Mouse (Mus musculus): ENCODE measurements around the gene Dnajb3.

The Dnajb3 gene

GRCm38 (mm10) chr1:88205294-88205922 is at the start of gene Dnajb3:
Gene Dnajb3 (minus strand): TSS chr1:88205782.
- peak; percentile 87 for DNase-seq (ENCODE audit: low spot score)

GRCm38 (mm10) chr1:88254793-88255465 is 49.3 kb upstream of the Dnajb3 start:
- no peak for DNase-seq (ENCODE audit: low spot score)

GRCm38 (mm10) chr1:88253540-88253939 is 48.0 kb upstream of the Dnajb3 start:
- peak; percentile 94 for DNase-seq (ENCODE audit: low spot score)

GRCm38 (mm10) chr1:88253106-88253505 is 47.5 kb upstream of the Dnajb3 start:
- no peak for DNase-seq (ENCODE audit: low spot score)

DNA sequence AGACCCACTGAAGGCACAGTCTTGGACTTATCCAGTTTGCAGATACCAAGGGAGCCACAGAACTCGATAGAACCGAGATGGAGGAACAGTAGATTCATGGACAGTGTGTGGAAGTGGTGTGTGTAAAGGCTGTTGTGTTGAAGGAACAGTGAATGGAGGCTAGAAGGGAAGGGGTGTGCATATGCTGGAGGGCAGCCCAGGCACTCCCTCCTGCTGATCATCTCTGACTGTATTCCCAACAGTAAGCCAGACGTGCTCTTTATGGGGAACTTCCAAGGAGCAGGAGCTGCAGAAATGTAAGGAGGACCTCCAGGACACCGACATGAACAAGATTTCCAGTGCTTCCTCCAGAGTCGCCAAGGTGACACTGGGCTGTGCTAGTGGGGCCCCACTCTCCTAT is 44.4 kb upstream of the Dnajb3 start:
- DNase-seq (ENCODE audit: low spot score), result no peak

- DNase-seq (ENCODE audit: low spot score), result no peak
Observed at GRCm38 (mm10) chr1:88249596-88249995, 44.0 kb upstream of the Dnajb3 start.

DNA sequence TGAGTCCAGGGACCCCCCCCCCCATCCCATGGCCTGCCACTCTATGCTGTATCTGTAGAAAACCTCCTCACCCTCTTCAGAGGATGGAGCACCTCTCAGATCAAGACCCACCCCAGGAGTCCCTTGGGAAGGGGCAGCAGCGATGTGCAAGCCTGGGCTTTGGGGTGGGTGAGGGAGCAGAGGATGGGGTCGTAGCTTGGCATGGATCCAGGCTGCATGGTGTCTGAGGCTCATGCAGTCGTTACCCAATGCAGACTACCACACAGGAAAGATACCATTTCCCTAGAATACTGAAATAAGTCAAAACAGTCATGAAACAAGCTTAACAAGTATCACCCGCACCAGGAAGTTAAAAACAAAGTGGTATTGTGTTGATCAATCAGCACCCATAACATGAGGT is 43.1 kb upstream of the Dnajb3 start:
- DNase-seq (ENCODE audit: low spot score), result no peak

GRCm38 (mm10) chr1:88247660-88248059 is 42.1 kb upstream of the Dnajb3 start:
- DNase-seq (ENCODE audit: low spot score), result no peak

GRCm38 (mm10) chr1:88246386-88246785 is 40.8 kb upstream of the Dnajb3 start:
- DNase-seq (ENCODE audit: low spot score), result peak; percentile 78

DNA sequence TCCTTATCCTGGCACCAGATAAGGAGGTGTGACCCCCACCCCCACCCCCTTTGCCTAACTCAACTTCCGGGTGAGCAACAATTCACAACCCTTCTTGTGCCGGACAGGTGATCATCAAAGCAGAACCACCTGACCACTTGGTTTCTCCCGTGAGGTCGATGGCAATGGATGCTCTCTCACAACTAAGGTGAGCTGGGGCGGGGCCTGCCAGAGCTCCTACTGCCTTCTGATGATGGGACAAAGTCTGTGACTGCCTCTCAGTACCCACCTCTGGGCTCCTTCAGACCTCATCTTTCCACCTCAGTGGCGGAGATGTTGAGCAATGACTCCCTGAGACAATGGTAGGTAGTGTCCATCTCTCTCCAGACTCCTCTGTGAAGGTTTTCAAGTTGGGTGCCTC is 40.3 kb upstream of the Dnajb3 start:
- no peak for DNase-seq (ENCODE audit: low spot score)

DNA sequence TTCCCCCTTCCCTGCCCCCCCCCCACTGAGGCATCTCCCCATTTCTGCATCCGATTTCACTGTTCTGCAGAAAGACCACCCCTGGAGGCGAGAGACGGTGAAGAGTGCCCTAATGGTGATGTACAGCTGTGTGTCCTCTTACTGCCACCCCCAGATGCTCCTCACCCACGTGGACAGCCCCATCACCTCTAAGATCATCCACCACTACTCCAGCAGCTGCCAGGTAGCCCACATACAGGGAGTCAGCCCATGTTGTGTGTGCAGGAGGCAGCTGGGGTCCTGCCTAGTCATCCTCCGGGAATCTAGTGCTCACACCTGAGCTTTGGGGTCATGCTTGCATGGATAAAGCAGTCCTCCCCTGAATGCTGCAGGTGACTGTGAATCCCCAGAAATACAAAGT is 38.3 kb upstream of the Dnajb3 start:
- no peak for DNase-seq (ENCODE audit: low spot score)

GRCm38 (mm10) chr1:88240579-88240978 is 35.0 kb upstream of the Dnajb3 start:
- no peak for DNase-seq (ENCODE audit: low spot score)

DNA sequence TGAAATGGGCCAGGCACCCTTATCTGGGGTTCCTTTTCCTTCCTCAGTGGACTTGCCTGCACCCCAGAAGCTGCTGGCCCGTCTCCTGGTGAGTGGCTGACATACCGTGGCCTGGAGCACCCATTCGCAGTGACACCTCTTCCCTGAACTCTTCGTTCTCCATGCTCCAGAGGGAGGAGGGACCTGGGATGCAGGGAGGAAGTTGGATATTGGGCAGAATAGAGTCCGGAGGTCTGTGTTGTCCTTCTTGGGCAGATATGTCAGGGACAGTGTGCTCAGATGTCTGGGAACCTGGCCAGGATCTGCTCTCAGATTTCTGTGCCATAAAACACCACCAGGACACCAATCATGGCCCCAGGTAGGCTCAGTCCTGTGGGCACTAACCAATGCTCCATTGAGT is 34.5 kb upstream of the Dnajb3 start:
- no peak for DNase-seq (ENCODE audit: low spot score)

DNA sequence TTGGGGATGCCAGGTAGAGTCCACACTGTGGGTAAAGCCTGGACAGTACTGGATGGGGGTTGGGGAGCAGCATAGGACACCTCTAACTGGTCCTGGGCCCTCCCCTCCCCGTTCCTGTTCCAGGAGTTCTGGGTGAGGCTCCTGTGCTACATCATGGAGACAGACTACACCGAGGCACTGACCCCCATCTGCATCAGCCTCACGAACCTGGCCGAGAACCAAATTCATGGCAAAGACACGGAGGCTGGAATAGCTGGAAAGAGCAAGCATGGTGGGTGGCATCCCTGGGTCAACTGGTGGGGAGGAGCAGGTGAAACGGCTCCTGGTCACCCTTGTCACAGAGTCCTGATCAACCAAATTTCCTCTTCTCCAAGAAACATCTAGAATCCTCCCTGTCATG is 33.2 kb upstream of the Dnajb3 start:
- no peak for DNase-seq (ENCODE audit: low spot score)

GRCm38 (mm10) chr1:88237311-88237710 is 31.7 kb upstream of the Dnajb3 start:
- peak; percentile 97 for DNase-seq (ENCODE audit: low spot score)

DNA sequence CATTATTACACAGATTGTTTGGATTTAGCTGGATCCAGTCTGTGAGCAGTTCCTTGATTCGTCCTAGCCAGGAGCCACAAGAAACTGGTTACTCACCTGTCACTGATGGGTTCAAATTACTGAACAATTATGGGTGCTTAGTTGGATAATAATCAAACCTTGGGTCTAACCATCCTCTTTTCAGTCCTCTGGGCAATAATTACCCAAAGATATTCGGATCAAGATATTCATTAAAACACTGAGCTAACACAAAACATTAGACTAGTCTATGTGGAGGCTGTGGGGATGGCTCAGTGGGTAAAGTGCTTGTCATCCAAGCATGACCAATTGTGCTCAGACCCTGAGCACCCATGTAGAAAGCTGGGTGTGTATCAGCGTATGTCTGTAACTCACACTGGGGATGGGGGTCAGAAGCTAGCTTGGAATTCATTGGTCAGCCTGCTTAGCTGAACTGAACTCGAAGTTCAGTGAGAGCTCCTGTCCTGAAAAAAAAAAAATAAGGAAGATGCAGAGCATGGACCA is 30.4 kb upstream of the Dnajb3 start:
- no peak for DNase-seq (ENCODE audit: low spot score)

DNA sequence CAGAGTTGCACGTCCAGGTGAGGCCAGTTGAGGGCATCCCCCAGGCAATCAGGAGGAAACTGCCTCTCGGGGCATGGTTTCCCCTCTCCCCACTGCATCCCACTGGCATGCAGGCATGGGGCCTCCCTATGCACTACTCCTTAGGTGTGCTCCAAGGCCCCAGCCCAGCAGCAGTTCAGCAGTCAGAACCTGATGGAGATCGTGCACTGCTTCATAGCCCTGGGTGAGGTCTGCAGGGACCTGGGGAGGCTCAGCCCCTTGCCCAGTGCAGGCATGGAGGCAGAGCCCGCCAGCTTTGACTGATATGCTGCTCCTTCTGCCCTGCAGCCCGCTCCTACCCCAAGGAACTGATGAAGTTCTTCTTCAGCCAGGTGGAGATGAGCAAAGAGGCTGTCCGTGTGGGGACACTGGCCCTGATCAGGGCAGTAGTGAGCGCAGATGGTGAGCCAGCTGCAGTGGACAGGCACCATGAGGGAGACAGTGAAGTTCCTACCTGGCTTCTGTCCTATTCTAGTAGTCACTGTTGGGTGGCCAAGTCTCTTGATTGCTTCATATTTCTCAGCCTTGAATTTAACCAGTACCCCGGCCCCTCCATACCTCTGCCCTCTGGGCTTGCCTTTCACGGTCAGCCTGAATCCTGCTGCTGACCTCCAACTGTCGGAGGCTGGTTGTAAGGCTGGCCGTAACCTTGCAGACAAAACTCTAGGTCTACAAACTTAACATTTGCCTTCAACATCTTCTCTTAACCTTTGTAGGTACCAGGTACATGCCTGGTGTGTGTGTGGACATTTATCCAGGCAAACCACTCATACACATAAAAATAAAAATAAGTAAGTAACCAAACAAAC is 29.7 kb upstream of the Dnajb3 start:
- no peak for DNase-seq (ENCODE audit: low spot score)

DNA sequence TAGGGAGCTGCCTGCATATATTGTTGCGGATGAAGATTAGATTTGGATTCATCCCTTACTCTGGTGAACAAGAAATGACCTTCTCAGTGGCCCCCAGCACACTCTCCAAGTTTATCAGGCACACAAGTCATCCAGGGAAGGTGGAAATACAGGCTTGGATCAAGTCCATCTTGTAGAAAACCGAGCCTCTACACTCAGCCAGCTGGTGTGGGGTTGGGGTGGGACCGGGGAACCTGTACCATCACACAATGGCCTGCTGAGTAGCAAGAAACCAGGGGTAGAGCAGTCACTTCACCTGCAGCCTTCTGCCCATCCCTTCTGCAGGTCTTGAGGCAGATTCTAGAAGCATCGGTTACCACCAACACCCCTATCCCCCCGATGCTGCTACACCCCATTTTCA is 29.1 kb upstream of the Dnajb3 start:
- no peak for DNase-seq (ENCODE audit: low spot score)

DNA sequence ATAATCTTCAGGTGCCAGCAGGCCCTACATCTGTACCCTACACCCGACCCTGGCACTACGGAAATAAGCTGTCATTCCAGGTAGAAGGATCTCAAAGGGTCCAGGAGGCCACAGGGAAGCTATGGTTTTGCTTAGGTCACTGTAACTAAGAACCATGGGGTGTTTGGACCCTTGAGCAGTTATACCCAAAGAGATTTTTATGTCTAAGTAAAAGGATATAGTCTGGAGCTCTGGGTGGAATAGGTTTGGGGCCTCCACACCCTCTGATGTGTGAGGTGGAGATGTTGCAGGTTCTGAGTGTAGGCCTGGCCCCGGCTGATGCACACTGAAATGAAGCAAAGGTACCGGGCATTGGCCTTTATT is 28.6 kb upstream of the Dnajb3 start:
- DNase-seq (ENCODE audit: low spot score), result no peak

DNA sequence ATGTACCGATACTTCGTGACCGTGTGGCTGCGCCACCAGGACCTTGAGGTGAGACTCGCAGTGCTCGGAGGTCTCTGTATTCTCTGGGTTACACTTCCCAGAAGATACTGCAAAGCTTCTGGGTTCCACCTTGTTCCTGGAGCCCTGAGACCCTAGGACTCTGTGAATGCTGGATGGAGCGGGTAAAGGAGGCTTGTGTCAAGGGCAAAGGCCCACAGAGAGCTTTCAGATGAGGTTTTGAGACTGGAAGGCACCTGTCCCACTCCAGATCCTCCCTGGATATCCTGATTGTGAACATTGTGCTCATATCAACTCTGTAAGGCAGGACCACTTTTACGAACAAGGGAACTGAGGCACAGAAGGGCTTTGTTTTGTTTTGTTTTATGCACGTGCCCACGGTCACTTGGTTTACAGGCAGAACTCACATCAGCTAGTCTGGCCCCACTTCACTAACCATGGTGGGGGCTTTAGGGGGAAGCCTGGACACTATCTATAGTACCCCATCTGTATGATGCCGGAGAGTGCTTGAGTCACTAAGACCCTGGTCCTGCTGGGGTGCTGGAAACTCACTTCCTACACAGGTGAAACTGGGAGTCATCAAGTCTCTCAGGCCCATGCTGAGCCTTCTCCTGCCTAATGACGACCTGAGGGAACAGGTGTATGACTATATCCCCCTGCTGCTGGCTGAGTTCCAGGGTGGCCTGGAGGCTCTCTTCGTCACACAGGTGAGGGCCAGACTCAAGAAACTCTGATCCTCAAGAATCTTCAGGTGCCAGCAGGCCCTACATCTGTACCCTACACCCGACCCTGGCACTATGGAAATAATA is 28.1 kb upstream of the Dnajb3 start:
- no peak for DNase-seq (ENCODE audit: low spot score)

DNA sequence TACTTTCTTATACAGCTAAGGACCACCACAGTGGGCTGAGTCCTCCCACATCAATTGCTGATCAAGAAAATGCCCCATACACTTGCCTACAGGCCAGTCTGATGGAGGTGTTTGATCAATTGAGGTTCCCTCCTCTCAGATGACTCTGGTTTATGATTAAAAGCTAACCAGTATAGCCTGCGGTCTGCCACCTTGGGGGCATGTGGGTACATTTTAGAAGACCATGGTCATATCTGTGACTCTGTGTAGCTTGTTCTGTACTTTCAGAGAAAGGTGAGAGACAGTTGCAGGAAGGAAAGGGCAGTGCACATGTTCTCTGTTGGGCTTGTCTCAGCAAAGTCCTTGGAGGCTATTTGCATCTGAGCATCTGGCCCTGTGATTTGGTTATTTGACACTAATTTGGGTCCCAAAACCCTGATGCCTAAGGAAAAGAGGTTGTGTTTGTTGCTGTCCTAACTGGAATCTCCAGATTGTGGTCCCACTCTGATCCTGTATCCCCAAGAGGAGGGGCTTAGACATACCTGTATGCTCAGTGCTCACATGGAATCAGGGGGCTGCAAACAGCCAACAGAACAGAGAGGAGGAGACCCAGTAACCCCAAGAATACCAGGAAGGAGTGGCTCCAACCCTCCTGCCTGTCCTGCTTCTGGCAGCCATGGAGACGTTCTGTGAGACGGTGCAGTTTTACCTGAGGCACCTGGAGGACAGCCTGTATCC is 27.2 kb upstream of the Dnajb3 start:
- DNase-seq (ENCODE audit: low spot score), result no peak

All from yolk sac, embryonic 10.5 days (tissue).